Mouse (Mus musculus): Measurements from ENCODE around the gene Tmc8. TPM values are rescaled to one million over a fixed set of nuclear protein-coding genes. Genes with fewer than 3 reads are reported as not detected.
"Not testable (repeated sequence)": the region's sequence is repeated elsewhere in the genome, so short reads cannot be mapped to it uniquely, and the experiment has no call there.

The Tmc8 gene
- polyA plus RNA-seq, 1 experiment from 2014 or later = 21.6 TPM

DNA sequence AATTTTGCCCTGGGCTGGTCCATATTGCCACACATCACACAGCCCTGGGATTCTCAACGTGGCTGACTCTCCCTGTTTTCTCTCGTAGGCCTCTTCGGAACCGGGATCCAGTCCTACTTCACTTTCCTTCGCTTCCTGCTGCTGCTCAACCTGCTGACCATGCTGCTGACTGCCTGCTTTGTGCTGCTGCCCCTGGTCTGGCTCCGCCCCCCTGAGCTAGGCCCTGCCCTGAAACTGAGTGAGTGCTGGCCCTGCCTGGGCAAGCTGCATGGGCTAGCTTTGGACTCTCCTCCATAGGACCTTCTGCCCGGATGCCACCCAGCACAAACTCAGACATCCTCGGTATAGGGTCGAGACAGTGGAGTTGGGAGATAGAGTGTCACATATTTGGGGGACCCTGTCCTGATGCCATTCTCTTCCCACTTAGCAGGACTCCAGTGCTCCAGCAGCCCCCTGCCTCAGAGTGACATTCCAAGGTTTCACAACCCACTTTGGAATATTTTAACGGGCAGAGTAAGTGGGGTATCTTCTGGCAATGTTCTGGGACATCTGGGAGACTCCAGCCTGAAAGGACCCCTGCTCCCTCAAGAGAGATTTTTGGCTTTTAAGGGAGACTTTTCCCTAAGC is 1.9 kb downstream of the Tmc8 start:
- peaks cover 65% of the 10 kb centered on the region for H3K4me1 ChIP-seq
- 36% methylated on average over 10 of the region's 10 CpGs for WGBS (ENCODE audit: insufficient replicate concordance)
- H3K4me3 ChIP-seq = peak overlapping the region; percentile 92
- peak overlapping the region; percentile 95 for H3K4me2 ChIP-seq
- H3K36me3 ChIP-seq = peaks cover 50% of the 10 kb centered on the region
- H3K9ac ChIP-seq = peak overlapping the region; percentile 90
- H3K9me3 ChIP-seq (replicated peaks) = no peaks in the 10 kb centered on the region
- peak; percentile 36; the same call in 1 of the 2 replicates for ATAC-seq
- peak overlapping the region; percentile 100 for H3K27ac ChIP-seq
- no peaks in the 10 kb centered on the region; the same call in none of the 2 replicates for H3K27me3 ChIP-seq (replicated peaks)

DNA sequence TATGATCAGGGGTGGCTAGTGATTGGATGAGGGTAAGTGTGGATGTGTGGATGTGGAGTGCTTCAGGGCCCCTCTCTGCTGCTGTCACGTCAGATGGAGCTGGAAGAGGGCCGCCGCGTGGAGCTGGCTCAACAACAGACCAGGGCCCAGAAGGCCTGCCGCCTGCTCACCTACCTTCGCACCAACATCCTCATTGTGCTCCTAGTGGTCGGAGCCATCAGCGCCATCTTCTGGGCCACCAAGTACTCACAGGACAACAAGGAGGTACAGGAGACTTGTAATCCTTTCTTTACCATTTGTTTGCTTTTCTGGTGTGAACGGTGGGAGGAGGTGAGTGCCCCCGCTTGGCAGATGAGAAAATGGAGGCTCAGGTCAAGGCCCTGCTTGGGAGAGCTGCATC is 4.4 kb downstream of the Tmc8 start:
- H3K9ac ChIP-seq = no peak overlapping the region; the same call in 1 of the 2 replicates
- ATAC-seq = no peak

DNA sequence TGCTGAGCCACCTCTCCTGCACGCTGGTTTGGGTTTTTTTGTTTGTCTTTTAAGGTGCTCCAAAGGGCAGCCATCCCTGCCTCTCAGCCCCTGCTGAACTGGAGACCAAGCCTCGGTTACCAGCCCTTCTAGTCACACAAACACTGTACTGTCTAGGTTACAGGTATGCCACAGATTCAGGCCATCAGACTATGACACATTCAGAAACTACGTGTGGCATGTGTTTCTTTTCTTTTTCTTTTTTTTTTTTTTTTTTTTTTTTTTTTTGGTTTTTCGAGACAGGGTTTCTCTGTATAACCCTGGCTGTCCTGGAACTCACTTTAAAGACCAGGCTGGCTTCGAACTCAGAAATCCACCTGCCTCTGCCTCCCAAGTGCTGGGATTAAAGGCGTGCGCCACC is 6.6 kb downstream of the Tmc8 start:
- not testable (repeated sequence) for H3K27me3 ChIP-seq (replicated peaks)

More for the DNA sequence above, 4.4 kb downstream of the Tmc8 start:
- Histone ChIP-seq H3K9me3 (replicated peaks) (no peaks in the 10 kb centered on the region), H3K4me3 (no peak overlapping the region), H3K27me3 (replicated peaks) (no peaks in the 10 kb centered on the region; the same call in none of the 2 replicates), H3K36me3 (peaks cover 60% of the 10 kb centered on the region), H3K27ac (peak overlapping the region; percentile 10; the same call in 1 of the 2 replicates), H3K4me2 (peak overlapping the region; percentile 28), H3K4me1 (peaks cover 70% of the 10 kb centered on the region)
- WGBS (ENCODE audit: insufficient replicate concordance) = 19% methylated on average over 10 of the region's 10 CpGs

DNA sequence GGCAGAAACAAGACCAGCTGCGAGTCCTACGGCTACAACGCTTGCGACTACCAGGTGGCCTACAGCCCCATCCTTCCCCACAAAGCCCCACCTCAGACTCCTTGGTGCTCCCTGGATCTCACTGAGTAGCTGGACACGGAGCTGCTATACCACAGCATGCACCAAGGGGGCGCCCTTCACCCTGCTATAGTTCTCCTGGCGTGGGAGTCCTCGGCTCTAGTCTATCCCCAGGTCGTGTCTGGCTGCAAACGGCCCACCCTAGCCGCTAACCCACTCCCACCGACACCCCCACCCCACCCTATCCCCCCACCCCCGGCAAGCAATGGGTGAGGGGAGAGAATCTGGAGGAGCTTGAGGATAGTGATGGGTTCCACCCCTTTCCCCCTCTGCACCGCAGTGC is 8.4 kb downstream of the Tmc8 start:
- 5% methylated on average over 14 of the region's 14 CpGs for WGBS (ENCODE audit: insufficient replicate concordance)
- Histone ChIP-seq H3K36me3 (peaks cover 57% of the 10 kb centered on the region), H3K4me3 (peak overlapping the region; percentile 52), H3K27me3 (replicated peaks) (no peaks in the 10 kb centered on the region), H3K4me1 (peaks cover 68% of the 10 kb centered on the region), H3K9me3 (replicated peaks) (no peaks in the 10 kb centered on the region), H3K9ac (peak overlapping the region; percentile 66), H3K27ac (peak overlapping the region; percentile 86), H3K4me2 (peak overlapping the region; percentile 78)
- ATAC-seq = peak; percentile 66

More for the DNA sequence above, 6.6 kb downstream of the Tmc8 start:
- not testable (repeated sequence) for ATAC-seq; H3K4me3 ChIP-seq; H3K9ac ChIP-seq; H3K4me2 ChIP-seq; H3K9me3 ChIP-seq (replicated peaks)
- 87% methylated on average over 7 of the region's 7 CpGs for WGBS (ENCODE audit: insufficient replicate concordance)
- H3K4me1 ChIP-seq = peaks cover 71% of the 10 kb centered on the region
- peak overlapping the region; percentile 50; the same call in 1 of the 2 replicates for H3K27ac ChIP-seq
- H3K36me3 ChIP-seq = peaks cover 73% of the 10 kb centered on the region

DNA sequence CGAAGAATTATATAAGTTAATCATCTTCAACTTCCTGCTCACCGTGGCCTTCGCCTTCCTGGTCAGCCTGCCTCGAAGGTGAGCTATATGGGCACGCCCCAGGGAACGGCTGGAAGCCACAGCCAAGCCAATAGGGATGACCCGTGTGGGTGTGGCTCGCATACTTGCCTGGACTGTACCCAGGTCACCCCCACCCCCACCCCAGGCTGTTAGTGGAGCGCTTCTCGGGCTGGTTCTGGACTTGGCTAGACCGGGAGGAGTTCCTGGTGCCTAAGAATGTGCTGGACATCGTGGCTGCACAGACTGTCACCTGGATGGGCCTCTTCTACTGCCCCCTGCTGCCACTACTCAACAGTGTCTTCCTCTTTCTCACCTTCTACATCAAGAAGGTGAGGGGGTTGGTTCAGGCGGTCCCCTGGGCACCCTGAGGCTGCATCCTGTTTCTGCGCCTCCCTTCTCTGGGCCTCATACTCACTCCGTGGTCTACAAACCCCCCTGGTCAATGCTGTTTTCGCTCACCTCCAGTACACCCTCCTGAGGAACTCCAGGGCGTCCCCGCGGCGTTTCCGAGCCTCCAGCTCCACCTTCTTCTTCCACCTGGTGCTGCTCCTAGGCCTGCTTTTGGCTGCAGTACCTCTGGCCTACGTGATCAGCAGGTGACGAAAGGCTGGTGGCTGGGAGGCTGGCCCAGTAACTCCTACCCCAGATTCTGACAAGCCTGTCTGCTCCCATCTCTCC is 9.0 kb downstream of the Tmc8 start:
- WGBS (ENCODE audit: insufficient replicate concordance) = 31% methylated on average over 23 of the region's 23 CpGs
- peak overlapping the region; percentile 78 for H3K4me2 ChIP-seq
- H3K36me3 ChIP-seq = peaks cover 51% of the 10 kb centered on the region

DNA sequence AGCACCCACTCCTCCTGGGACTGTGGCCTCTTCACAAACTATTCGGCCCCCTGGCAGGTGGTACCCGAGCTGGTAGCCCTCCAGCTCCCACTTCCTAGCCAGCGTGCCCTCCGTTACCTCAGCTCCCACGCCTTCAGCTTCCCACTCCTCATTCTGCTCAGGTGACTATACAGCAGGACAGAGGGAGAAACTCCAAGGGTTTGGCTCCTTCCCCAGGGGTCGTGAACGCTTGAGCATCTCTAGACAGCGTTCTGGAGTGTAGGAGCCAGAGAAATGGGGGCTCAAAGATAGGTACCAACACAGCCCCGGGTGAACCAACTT is 9.5 kb downstream of the Tmc8 start:
- WGBS (ENCODE audit: insufficient replicate concordance) = 74% methylated on average over 9 of the region's 9 CpGs
- Histone ChIP-seq H3K4me2 (peak overlapping the region; percentile 78), H3K9ac (0 out of 2 replicates have a peak overlapping the region, but pooled peaks have one; percentile 18), H3K36me3 (peaks cover 46% of the 10 kb centered on the region), H3K9me3 (replicated peaks) (no peaks in the 10 kb centered on the region), H3K27ac (peak overlapping the region; percentile 86), H3K27me3 (replicated peaks) (no peaks in the 10 kb centered on the region), H3K4me1 (peaks cover 69% of the 10 kb centered on the region), H3K4me3 (no peak overlapping the region)
- ATAC-seq = no peak

More for the DNA sequence above, 9.0 kb downstream of the Tmc8 start:
- ATAC-seq = peak; percentile 75
- Histone ChIP-seq H3K4me3 (peak overlapping the region; percentile 52), H3K9ac (peak overlapping the region; percentile 66), H3K27ac (peak overlapping the region; percentile 86), H3K27me3 (replicated peaks) (no peaks in the 10 kb centered on the region), H3K9me3 (replicated peaks) (no peaks in the 10 kb centered on the region), H3K4me1 (peaks cover 69% of the 10 kb centered on the region)

DNA sequence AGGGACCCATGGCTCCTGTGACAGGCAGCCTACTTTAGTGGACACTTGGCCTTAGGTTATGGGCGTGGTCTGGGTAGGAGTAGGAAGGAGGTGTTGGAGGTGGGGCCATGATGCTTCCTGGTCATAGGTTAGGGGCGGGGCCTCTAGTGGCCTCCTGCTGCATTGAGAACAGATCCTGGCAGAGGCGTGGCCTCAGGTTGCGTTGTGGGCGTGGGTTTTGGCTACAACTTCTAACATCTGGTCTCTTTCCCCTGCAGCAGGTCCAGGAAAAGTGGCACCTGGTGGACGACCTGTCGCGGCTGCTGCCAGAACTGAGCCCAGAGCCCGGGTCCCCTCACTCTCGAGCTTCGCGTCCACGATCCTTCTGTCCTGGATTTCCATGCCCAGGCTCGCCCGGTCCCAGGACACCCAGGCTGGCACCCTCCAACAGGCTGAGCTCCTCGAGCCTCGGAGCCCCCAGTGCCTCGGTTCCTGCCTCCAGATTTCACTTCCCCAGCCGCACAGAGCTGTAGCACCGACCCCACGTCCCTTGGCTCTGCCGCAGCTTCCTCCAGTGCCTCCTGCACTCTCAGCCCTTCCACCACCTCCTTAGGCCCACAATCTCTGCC is 10.5 kb downstream of the Tmc8 start:
- peak; percentile 81 for ATAC-seq
- Histone ChIP-seq H3K36me3 (peaks cover 36% of the 10 kb centered on the region), H3K9ac (peak overlapping the region; percentile 72), H3K27ac (peak overlapping the region; percentile 86), H3K4me2 (peak overlapping the region; percentile 78), H3K4me3 (peak overlapping the region; percentile 43), H3K4me1 (peaks cover 73% of the 10 kb centered on the region), H3K9me3 (replicated peaks) (no peaks in the 10 kb centered on the region), H3K27me3 (replicated peaks) (no peaks in the 10 kb centered on the region)
- 7% methylated on average over 22 of the region's 22 CpGs for WGBS (ENCODE audit: insufficient replicate concordance)

DNA sequence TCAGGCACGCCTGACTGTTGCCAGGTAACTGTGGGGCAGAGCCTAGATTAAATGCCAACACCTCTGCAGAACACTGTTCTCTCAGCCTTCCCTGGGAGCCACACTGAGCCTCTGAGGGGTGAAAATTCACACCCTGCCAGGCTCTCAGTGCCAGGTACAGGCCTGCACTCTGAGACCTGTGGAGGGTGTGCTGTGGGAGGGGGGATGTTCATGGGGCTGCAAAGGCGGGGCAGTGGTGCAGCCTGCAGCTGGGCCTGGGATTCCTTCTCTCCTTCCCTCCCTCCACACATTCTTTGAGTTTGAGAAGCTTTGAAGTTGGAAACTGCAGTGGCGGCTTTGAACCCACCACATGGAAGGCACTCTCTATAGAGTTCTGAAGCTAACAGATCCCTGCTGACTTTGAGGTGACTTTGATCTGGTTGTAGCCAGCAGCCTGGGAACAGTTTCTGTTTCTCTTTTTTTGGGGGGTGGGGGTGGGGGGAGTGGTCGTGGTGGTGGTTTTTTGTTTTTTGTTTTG is 12.2 kb downstream of the Tmc8 start:
- 0 out of 2 replicates have a peak overlapping the region, but pooled peaks have one; percentile 22 for H3K9ac ChIP-seq
- no peak overlapping the region for H3K4me2 ChIP-seq
- H3K9me3 ChIP-seq (replicated peaks) = no peaks in the 10 kb centered on the region
- no peak for ATAC-seq
- 67% methylated on average over 4 of the region's 4 CpGs for WGBS (ENCODE audit: insufficient replicate concordance)
- no peaks in the 10 kb centered on the region for H3K27me3 ChIP-seq (replicated peaks)
- H3K27ac ChIP-seq = peak overlapping the region; percentile 74
- H3K36me3 ChIP-seq = peaks cover 28% of the 10 kb centered on the region
- no peak overlapping the region for H3K4me3 ChIP-seq
- H3K4me1 ChIP-seq = peaks cover 90% of the 10 kb centered on the region

DNA sequence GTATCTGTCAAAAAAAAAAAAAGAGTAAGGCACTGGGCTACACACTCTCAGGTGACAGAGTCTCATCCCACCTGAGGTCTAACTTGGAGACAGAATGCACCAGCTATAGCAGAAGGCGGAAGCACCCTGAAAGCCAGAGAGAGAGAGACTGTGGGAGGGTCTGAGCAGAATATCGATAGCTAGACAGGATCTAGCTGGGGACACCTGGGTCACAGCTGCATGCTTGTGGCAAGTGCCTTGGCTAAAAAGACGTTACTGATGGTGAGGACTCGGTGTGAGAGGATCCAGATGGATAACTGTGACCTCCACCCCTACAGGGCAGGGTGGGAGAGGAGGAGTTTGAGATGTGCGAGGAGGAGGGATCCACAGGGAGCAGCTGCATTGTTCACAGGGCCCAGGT is 15.1 kb downstream of the Tmc8 start:
- peak overlapping the region; percentile 84 for H3K4me2 ChIP-seq
- peak; percentile 4 for ATAC-seq
- 17% methylated on average over 5 of the region's 5 CpGs for WGBS (ENCODE audit: insufficient replicate concordance)

DNA sequence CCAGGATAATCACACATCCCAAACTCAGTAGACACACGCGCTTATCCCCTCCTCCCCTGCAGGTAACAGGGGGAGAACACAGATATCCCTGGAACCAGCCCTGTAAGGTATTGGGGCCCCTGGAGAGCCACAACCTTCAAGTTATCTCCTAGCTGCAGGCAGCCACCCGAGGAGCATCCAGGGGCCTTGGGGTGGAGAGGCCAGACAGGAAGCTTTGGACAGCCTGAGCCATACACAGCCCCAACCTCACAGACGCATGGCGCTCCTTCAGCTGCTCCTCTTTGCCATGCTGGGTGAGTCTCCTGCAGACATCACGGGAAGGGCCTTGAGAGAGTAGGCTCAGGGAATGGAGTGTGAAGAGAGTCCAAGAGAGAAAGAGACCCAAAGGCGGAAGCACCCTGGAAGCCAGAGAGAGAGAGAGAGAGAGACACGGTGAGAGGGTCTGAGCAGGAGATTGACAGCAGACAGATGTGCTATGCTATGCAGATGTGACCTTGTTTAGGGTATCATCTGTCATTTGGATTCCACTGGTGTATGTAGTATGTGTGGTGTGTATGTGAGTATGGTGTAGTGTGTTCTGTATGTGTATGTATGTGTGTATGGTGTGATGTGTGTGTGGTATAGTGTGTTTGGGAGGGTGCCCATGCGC is 15.8 kb downstream of the Tmc8 start, which contains the start of gene 6030468B19Rik:
TSS of gene 6030468B19Rik (plus strand) at position 150 of the 649 bp plus-strand sequence.
- H3K4me1 ChIP-seq = peaks cover 98% of the 10 kb centered on the region
- peak within 1 kb of the TSS; percentile 84 for H3K4me2 ChIP-seq
- peaks cover 46% of the 10 kb centered on the region for H3K36me3 ChIP-seq
- peak within 1 kb of the TSS; percentile 91 for H3K9ac ChIP-seq
- H3K27ac ChIP-seq = peak within 1 kb of the TSS; percentile 95
- peak within 1 kb of the TSS; percentile 81 for H3K4me3 ChIP-seq
- peak; percentile 94 for ATAC-seq
- 6% methylated on average over 9 of the region's 9 CpGs for WGBS (ENCODE audit: insufficient replicate concordance)
- no peaks in the 10 kb centered on the region for H3K9me3 ChIP-seq (replicated peaks)
- no peaks in the 10 kb centered on the region for H3K27me3 ChIP-seq (replicated peaks)

More for the DNA sequence above, 15.1 kb downstream of the Tmc8 start:
- H3K9ac ChIP-seq = peak overlapping the region; percentile 91
- H3K27ac ChIP-seq = peak overlapping the region; percentile 95
- peaks cover 98% of the 10 kb centered on the region for H3K4me1 ChIP-seq
- H3K36me3 ChIP-seq = peaks cover 42% of the 10 kb centered on the region
- H3K4me3 ChIP-seq = peak overlapping the region; percentile 81
- no peaks in the 10 kb centered on the region for H3K27me3 ChIP-seq (replicated peaks)
- no peaks in the 10 kb centered on the region for H3K9me3 ChIP-seq (replicated peaks)

DNA sequence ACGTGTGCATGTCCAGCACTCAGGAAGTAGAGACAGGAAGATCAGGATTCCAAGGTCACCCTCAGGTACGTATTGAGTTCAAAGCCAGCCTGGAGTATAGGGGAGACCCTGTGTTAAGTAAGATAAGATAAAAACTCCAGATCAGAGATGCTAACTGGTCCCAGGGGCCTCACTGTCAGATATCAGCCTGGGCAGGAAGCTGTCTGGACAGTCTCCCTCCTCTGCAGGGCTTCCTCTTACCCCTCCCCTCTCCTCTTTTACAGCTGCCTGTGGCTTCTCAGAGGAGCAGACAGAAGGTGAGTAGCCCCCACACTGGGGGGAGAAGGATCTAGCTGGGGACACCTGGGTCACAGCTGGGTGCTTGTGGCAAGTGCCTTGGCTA is 16.3 kb downstream of the Tmc8 start:
- Histone ChIP-seq H3K4me2 (peak overlapping the region; percentile 84), H3K36me3 (peaks cover 47% of the 10 kb centered on the region), H3K27ac (peak overlapping the region; percentile 95), H3K4me3 (peak overlapping the region; percentile 81), H3K4me1 (peaks cover 98% of the 10 kb centered on the region), H3K9ac (peak overlapping the region; percentile 91), H3K9me3 (replicated peaks) (no peaks in the 10 kb centered on the region), H3K27me3 (replicated peaks) (no peaks in the 10 kb centered on the region)
- 0% methylated on average over 2 of the region's 2 CpGs for WGBS (ENCODE audit: insufficient replicate concordance)
- peak; percentile 64 for ATAC-seq

All from liver, embryonic 12.5 days (tissue).